Mouse (Mus musculus): ENCODE results near the gene Fcgbp.
A peak's percentile ranks its signal among the peaks of the same experiment; 100 is the strongest.
"Not testable (repeated sequence)": the region's sequence is repeated elsewhere in the genome, so short reads cannot be mapped to it uniquely, and the experiment has no call there.

The Fcgbp gene

GRCm38 (mm10) chr7:28149841-28150240 lies 78.8 kb downstream of the Fcgbp start:
- no peak for DNase-seq (ENCODE audit: low spot score)

GRCm38 (mm10) chr7:28151584-28152221 lies 80.7 kb downstream of the Fcgbp start:
- DNase-seq (ENCODE audit: low spot score) = peak; percentile 78

- not testable (repeated sequence) for DNase-seq (ENCODE audit: low spot score)
Measured at GRCm38 (mm10) chr7:28153595-28153994, 82.6 kb downstream of the Fcgbp start.

GRCm38 (mm10) chr7:28159292-28159691 lies 88.3 kb downstream of the Fcgbp start:
- DNase-seq (ENCODE audit: low spot score) = no peak

GRCm38 (mm10) chr7:28159893-28160292 lies 88.9 kb downstream of the Fcgbp start:
- no peak for DNase-seq (ENCODE audit: low spot score)

- DNase-seq (ENCODE audit: low spot score) = no peak
Measured at GRCm38 (mm10) chr7:28161163-28161749, 90.2 kb downstream of the Fcgbp start.

- DNase-seq (ENCODE audit: low spot score) = no peak
Measured at GRCm38 (mm10) chr7:28165406-28165805, 94.4 kb downstream of the Fcgbp start.

- DNase-seq (ENCODE audit: low spot score) = peak; percentile 86
Measured at GRCm38 (mm10) chr7:28168320-28169115, 97.5 kb downstream of the Fcgbp start.

GRCm38 (mm10) chr7:28169489-28170422 lies 98.7 kb downstream of the Fcgbp start, which contains the start of gene Fbl:
Gene Fbl, plus strand, starts transcription at chr7:28169710.
- peak; percentile 93 for DNase-seq (ENCODE audit: low spot score)

Measured in testis, postnatal 10 days (tissue).